Mouse (Mus musculus) gastrocnemius, adult 2 months (tissue): ENCODE data around the gene Fam228a. TPM values are rescaled to one million over a fixed set of nuclear protein-coding genes. Genes with fewer than 3 reads are reported as not detected.

Experiments used
- DNase-seq: peaks from one replicate; pipeline ENCODE4 v3.0.0; 2022
- H3K27ac ChIP-seq: fragments of 200-600 bp; 2 replicates; pipeline ENCODE4 v1.8.1; 2022; ENCODE audit warnings: mild to moderate bottlenecking
- H3K4me3 ChIP-seq: fragments of 200-600 bp; 2 replicates; pipeline ENCODE4 v1.8.1; 2022; ENCODE audit warnings: mild to moderate bottlenecking, moderate library complexity
- CTCF ChIP-seq: fragments of 200-600 bp; IDR thresholded peaks from 2 replicates; pipeline ENCODE4 v1.8.1; 2022; ENCODE audit warnings: antibody characterized with exemption, mild to moderate bottlenecking, moderate library complexity
- intact Hi-C: fragments of 180-260 bp; cut with DNase I; formaldehyde crosslinking; loops from one replicate; pipeline ENCODE4 v1.15.1; 2025
- total RNA-seq, 2 experiments: library from RNA; stranded (reverse); gene quantifications; 2 replicates each; pipeline ENCODE4 v1.2.3; 2021

Fam228a gene
- total RNA-seq, 2 experiments from 2014 or later = 0.17 to 0.18 TPM

DNA sequence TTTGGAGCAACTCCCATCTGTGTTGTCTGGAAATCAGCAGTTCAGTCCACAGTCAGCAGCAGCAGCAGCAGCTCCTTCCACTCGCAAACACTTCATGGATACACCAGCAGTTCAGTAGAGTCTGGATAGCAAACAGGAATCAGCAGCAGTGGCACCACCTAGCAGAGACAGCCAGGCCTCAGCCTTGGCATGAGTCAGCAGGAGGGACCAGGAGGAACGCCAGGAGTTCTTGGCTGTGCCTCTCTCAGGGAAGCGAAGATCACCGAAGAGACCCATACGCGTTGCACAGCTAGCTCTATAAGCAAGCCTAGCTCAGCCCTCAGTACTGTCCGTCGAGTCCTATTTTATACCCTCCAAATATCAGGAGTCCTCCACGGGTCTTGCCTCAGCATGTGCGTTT is 6.3 kb upstream of the Fam228a start:
- intact Hi-C loops = no loop called here
- H3K27ac ChIP-seq = peak overlapping the region; percentile 49; the same call in 1 of the 2 replicates
- DNase-seq = peak; percentile 78
- TF ChIP-seq CTCF = no peak
- peak overlapping the region; percentile 54 for H3K4me3 ChIP-seq

DNA sequence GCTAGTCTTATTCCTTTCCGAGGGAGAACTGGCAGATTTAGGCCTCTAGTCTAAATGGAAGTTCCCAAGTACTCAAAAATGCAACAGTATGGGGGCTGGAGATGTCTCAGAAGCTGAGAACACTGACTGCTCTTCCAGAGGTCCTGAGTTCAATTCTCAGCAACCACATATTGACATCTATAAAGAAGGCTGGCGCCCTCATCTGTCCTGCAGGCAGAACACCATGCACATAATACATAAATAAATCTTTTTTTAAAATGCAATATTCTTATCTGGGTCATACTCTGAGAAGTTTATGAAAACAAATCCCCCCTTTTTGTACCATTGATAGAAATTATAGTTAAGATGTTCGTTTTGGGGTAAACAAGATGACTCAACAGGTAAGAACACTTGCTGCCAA is 4.0 kb upstream of the Fam228a start:
- intact Hi-C loops = no loop called here
- no peak for TF ChIP-seq CTCF
- Histone ChIP-seq H3K27ac (no peak overlapping the region), H3K4me3 (no peak overlapping the region)
- no peak for DNase-seq

DNA sequence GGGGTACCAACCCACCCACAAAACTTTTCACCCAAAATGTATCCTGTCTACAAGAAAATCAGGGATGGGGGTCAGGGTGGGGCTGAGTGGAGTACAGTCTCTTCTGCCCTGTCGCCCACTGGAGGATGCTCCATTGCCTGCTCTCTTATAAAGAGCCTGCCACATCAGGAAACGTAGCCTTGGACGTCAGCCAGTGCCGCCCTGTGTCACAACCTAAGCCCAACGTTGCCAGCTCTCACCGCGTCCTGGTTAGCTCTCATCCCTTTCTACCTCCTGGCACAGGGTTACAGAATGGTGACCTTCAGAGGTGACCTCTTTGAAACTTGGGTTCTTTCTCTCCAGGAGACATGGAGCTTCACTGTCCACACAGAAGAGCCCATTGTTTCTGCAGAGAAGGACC is 2.6 kb upstream of the Fam228a start:
- TF ChIP-seq CTCF = no peak
- Histone ChIP-seq H3K27ac (no peak overlapping the region), H3K4me3 (no peak overlapping the region)
- intact Hi-C loops = no loop called here
- no peak for DNase-seq

DNA sequence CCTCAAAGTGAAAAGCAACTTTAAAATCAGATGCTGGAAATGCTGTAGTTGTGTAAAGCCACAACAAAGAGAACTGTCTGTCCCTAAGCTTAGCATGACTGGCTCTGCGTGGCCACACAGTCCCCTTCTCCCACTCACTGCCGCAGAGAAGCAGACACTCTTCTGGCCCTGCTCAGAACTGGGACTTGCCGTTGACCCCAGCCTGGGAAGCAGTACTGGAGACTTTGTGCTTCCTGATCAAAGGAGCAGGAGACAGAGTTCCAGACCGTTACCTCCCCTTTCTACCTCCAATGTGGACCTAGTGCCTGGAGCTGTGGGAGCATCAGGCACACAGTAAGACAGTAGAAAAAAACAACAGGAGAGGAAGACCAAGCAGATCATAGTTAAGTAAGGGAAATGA is 5.9 kb downstream of the Fam228a start:
- Histone ChIP-seq H3K4me3 (no peak overlapping the region), H3K27ac (no peak overlapping the region)
- TF ChIP-seq CTCF = no peak
- DNase-seq = no peak
- intact Hi-C loops = no loop called here

DNA sequence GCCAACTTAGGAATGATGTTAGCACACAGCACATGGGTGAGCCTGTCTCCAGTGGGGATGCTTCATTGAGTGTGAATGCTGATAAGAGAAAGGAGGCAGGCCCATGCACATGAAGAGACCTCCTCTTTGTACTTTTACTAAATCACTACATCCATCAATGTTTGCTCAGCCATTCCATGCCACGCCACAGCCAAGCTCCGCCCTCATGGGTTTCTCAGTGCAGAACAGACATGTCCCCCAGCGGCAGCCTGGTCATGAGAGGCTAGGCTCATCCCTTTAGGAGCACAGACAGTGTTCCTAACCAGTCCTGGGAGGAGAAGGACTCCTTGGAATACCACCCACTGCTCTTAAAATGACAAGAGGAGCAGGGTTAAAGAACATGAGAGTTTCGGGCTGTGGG is 6.6 kb downstream of the Fam228a start:
- Histone ChIP-seq H3K4me3 (no peak overlapping the region), H3K27ac (no peak overlapping the region)
- no peak for DNase-seq
- TF ChIP-seq CTCF = no peak
- intact Hi-C loops = no loop called here

DNA sequence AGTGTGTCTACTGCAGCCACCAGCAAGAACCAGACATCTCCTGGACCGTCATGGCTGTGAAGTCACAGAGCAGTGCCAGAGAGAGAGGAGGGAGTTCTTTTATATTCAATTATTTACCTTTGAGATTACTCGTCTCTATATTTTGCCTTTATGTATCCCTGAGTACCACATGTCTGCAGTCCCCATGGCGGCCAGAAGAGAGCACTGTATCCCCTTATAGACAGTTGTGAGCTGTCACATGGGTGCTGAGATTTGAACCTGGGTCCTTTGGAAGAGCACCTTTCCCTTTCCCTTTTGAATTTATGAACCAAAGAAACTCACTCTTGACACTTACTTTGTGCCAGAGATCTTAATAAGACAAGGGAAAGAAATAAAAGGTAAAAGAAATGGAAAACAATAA is 9.1 kb downstream of the Fam228a start:
- Histone ChIP-seq H3K27ac (no peak overlapping the region), H3K4me3 (no peak overlapping the region)
- TF ChIP-seq CTCF = peak; percentile 24; the same call in 1 of the 2 replicates
- no peak for DNase-seq
- intact Hi-C loops = no loop called here

DNA sequence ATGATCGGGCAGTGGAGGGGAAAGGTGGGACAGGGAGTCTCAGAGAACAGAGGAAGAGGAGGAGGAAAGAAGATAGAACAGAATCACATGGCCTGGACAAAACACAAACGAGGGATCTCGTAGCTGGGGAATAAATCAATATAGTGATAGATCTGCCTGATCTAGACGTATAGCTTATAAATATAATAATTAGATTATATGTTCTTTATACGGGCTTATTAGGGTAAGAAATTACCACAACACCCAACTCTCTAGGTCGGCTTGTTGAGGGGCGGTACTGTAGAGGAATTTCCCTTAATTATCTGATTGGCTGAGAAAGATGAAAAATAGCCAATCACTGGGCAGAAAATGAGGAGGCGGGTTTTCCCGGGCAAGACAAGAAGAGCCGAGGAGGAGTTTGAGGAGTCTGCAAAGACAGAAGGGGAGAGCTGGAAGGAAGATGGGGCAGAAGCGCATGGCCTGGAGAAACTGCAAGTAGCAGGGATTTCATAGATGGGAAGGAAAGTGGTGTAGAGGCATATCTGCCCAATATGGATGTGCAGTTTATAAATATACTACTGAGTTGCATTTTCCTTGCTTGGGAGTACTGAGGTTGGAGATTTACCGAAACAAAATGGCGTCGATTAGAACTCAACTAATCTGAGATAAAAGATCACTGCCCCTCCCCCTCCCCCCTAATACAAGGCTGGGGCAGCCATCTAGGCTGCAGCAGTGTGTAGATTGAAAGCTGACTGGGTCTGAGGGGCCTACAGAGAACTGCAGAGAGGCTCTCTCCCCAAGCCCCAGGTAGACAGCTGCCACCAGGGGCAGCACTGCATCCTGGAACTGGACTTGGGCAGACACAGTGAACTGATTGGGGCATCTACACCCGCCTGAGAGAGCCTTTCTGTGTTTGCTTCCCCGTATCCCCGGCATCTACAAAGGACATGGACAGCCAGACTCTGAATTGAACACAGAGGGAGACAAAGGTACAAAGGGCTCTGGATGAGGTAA is 18.2 kb downstream of the Fam228a start:
- Histone ChIP-seq H3K27ac (no peak overlapping the region), H3K4me3 (no peak overlapping the region)
- intact Hi-C loops = no loop called here
- no peak for DNase-seq
- TF ChIP-seq CTCF = no peak

DNA sequence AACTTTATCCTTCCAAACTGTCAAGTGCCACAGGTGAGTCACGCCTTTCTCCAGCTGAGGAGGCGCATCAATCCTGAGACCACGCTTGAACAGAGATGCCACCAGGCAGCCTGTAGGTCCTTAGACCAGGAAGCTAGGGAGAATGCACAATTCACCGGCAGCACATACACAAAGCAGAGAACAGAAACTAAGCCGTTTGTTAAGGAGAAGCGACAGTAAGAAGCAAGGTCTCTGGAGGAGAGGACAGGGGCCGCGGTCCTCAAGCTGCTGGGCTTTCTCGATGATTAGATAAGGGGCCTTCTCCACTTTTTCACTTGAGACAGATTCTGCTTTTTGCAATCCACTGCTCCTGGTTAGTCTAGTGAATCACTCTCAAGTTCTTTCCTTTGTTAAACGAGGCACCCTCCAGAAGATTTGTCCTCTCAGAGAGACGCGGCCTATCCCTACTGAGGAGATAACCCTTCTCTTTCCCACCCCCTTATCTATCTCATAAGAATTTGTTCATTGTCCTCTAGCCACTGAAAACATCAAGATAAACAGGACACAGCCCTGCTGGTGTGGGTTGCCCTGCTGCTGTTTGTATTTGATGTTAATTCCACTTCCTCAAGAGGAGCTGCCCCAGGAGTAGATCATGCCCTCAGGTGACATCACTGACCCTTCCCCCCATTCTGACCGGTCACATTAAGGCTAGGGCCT is 19.0 kb downstream of the Fam228a start:
- no peak for DNase-seq
- no peak for TF ChIP-seq CTCF
- intact Hi-C loops = no loop called here
- no peak overlapping the region for H3K4me3 ChIP-seq
- H3K27ac ChIP-seq = no peak overlapping the region

DNA sequence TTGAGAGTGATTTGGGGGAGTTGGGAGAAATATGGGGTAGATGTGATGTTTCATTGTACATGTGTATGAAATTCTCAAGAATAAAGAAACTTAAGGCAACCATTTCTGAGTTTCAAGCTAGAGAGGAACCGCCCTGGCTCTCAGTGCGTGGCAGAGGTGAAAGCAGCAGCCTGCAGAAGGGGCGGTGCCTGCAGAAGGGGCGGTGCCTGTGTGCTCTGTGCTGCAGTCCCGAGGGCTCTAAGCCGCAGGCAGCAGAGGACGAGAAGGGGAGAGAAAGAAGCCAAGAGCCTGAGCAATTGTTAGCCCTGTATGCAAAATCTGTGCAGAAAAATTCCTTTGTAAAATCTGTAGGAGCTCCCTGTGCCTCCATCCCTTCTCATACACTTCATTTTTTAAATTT is 20.8 kb downstream of the Fam228a start:
- Histone ChIP-seq H3K27ac (no peak overlapping the region), H3K4me3 (no peak overlapping the region)
- no peak for TF ChIP-seq CTCF
- DNase-seq = no peak
- intact Hi-C loops = no loop called here

DNA sequence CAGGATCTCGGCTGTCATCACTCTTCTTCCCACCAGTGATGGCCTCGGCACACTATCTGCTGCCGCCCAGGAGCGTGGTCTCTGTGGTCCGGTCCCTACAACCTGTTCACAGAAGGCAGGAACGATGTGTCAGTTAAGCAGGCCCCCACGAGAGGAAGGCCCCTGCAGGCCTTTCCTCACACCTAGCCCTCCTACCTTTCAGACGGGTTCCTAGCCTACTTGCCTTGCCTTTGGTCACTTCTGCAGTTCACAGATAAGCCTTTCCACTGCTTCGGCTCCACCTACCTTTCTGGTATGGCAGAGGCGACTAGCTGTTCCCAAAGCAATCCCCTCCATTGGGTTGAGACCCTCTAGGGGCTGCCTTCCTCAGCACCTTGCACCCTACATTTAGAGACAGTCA is 22.6 kb downstream of the Fam228a start:
- no peak overlapping the region for H3K27ac ChIP-seq
- DNase-seq = no peak
- H3K4me3 ChIP-seq = no peak overlapping the region
- no peak for TF ChIP-seq CTCF
- intact Hi-C loops = no loop called here

DNA sequence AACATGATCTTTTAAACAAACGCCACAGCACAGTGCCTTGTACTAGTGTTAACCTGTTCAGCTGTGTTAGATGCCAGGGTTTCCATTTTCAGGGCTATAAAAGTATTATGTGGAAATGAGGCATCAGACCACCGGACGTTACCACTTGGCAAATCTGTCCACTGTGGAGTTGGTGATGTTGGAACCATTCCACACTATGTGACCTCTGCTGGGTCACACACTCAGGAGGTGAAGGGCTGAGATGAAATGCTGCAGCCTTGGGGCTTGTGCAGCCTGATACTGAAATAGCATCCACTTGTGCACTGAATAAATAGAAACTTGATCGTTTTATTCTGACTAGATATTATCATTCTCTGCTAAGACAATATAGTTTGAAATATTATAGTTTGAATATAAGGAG is 24.9 kb downstream of the Fam228a start:
- Histone ChIP-seq H3K27ac (no peak overlapping the region), H3K4me3 (no peak overlapping the region)
- DNase-seq = no peak
- intact Hi-C loops = no loop called here
- TF ChIP-seq CTCF = no peak

DNA sequence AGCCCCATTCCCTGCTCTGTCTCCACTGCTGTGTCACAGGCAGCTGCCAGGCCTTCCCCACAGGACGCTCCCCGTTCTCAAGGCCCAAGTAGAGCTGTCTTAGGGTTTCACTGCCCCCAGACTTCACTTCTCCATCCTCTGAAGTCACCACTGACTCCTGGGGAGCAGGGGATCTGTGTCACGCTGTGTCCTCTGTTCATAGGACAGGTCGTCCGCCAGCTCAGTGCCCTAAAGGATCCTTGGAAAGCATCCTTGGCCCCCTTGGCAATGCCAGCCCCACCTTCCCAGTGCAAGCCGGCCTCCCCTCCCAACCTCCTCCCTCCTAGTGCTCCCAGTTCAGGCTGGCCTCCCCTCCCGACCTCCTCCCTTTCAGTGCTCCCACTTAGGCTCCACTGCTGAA is 28.3 kb downstream of the Fam228a start:
- no peak for TF ChIP-seq CTCF
- DNase-seq = no peak
- intact Hi-C loops = no loop called here
- H3K27ac ChIP-seq = no peak overlapping the region
- no peak overlapping the region for H3K4me3 ChIP-seq

DNA sequence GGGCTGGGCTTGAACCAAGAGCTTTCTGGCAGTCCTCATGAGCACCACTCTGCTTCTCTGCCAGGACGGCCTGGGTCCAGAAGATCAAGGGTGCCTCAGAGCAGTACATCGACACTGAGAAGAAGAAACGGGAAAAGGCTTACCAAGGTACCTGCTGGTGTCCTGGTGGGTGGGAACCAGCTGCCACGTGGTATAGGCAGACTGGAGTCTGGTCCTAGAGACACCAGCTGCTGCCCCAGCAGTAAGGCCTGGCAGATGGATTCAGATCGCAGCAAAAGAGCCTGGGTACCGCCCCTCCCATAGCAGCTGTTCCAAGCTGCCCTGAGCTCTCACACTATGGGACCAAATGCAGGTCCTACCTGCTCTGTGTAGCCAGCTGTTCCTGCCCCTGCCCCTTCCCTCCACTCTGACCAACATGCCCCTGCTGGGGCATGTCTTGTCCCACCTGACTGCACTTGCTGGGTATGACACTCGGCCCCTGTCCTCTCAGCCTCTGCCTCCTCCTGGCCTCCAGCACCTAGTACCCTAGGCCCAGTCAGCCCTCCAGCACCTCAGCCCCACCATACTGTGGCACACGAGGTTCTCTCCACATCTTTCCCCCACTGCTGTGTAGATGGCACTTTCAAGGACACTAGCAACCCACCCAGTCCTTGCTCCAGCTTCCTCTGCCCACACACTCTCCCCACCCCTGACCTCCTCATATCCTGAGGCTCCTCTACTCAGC is 29.2 kb downstream of the Fam228a start:
- no peak for DNase-seq
- no peak for TF ChIP-seq CTCF
- intact Hi-C loops = no loop called here
- Histone ChIP-seq H3K27ac (no peak overlapping the region), H3K4me3 (no peak overlapping the region)
